Mouse (Mus musculus): ENCODE data around the gene Gltp.

The Gltp gene

GRCm38 (mm10) chr5:114702403-114703392, 11.9 kb upstream of the Gltp start:
- DNase-seq (ENCODE audit: low read depth, low spot score), result peak; percentile 50

- peak; percentile 37 for DNase-seq (ENCODE audit: low read depth, low spot score)
Observed at GRCm38 (mm10) chr5:114699015-114699414, 8.2 kb upstream of the Gltp start.

GRCm38 (mm10) chr5:114698044-114698746, 7.4 kb upstream of the Gltp start:
- DNase-seq (ENCODE audit: low read depth, low spot score), result peak; percentile 95

- DNase-seq (ENCODE audit: low read depth, low spot score), result no peak
Observed at GRCm38 (mm10) chr5:114696939-114697338, 6.2 kb upstream of the Gltp start.

GRCm38 (mm10) chr5:114695775-114696174, 5.0 kb upstream of the Gltp start:
- no peak for DNase-seq (ENCODE audit: low read depth, low spot score)

- peak; percentile 24 for DNase-seq (ENCODE audit: low read depth, low spot score)
Observed at GRCm38 (mm10) chr5:114689700-114690366, 951 bp downstream of the Gltp start.

GRCm38 (mm10) chr5:114688703-114689102, 2.1 kb downstream of the Gltp start:
- peak; percentile 79 for DNase-seq (ENCODE audit: low read depth, low spot score)

GRCm38 (mm10) chr5:114687901-114688300, 2.9 kb downstream of the Gltp start:
- DNase-seq (ENCODE audit: low read depth, low spot score), result no peak

- DNase-seq (ENCODE audit: low read depth, low spot score), result no peak
Observed at GRCm38 (mm10) chr5:114686726-114687210, 4.0 kb downstream of the Gltp start.

- DNase-seq (ENCODE audit: low read depth, low spot score), result no peak
Observed at GRCm38 (mm10) chr5:114685986-114686385, 4.8 kb downstream of the Gltp start.

- DNase-seq (ENCODE audit: low read depth, low spot score), result peak; percentile 84
Observed at GRCm38 (mm10) chr5:114681717-114682116, 9.1 kb downstream of the Gltp start.

- DNase-seq (ENCODE audit: low read depth, low spot score), result no peak
Observed at GRCm38 (mm10) chr5:114680676-114681285, 10.0 kb downstream of the Gltp start.

GRCm38 (mm10) chr5:114679841-114680591, 10.8 kb downstream of the Gltp start:
- peak; percentile 90 for DNase-seq (ENCODE audit: low read depth, low spot score)

- DNase-seq (ENCODE audit: low read depth, low spot score), result no peak
Observed at GRCm38 (mm10) chr5:114674594-114674993, 16.2 kb downstream of the Gltp start.

GRCm38 (mm10) chr5:114673114-114673513, 17.7 kb downstream of the Gltp start:
- DNase-seq (ENCODE audit: low read depth, low spot score), result no peak

GRCm38 (mm10) chr5:114669014-114669413, 21.8 kb downstream of the Gltp start:
- no peak for DNase-seq (ENCODE audit: low read depth, low spot score)

- DNase-seq (ENCODE audit: low read depth, low spot score), result peak; percentile 98
Observed at GRCm38 (mm10) chr5:114667228-114667856, 23.4 kb downstream of the Gltp start.

GRCm38 (mm10) chr5:114666659-114667058, 24.1 kb downstream of the Gltp start:
- DNase-seq (ENCODE audit: low read depth, low spot score), result no peak

GRCm38 (mm10) chr5:114664750-114665149, 26.0 kb downstream of the Gltp start:
- no peak for DNase-seq (ENCODE audit: low read depth, low spot score)

- DNase-seq (ENCODE audit: low read depth, low spot score), result no peak
Observed at GRCm38 (mm10) chr5:114664139-114664538, 26.6 kb downstream of the Gltp start.

Data from brain, adult 2 months (tissue).